Mouse (Mus musculus) hindbrain, embryonic 12.5 days (tissue): ENCODE data around the gene Tmem243. TPM values are rescaled to one million over a fixed set of nuclear protein-coding genes. Genes with fewer than 3 reads are reported as not detected.

Experiments
- ATAC-seq: fragments of 200-750 bp; cut with Nextera tagmentation; 2 replicates; pipeline ENCODE4 v1.8.0; 2017; ENCODE audit warnings: moderate TSS enrichment; ENCODE audit not compliant: low FRiP score
- H3K27ac ChIP-seq: fragments of 300-500 bp; sonication (generic); 2 replicates; pipeline ENCODE4 v1.5.1; 2016; ENCODE audit warnings: mild to moderate bottlenecking
- H3K27me3 ChIP-seq: fragments of 300-500 bp; sonication (generic); 2 replicates; pipeline ENCODE4 v1.6.1; 2016; ENCODE audit warnings: mild to moderate bottlenecking
- H3K36me3 ChIP-seq: fragments of 300-500 bp; sonication (generic); 2 replicates; pipeline ENCODE4 v1.6.1; 2016; ENCODE audit warnings: mild to moderate bottlenecking
- H3K4me1 ChIP-seq: fragments of 300-500 bp; sonication (generic); 2 replicates; pipeline ENCODE4 v1.6.1; 2016
- H3K4me2 ChIP-seq: fragments of 300-500 bp; sonication (generic); replicated peaks from 2 replicates; pipeline ENCODE4 v1.6.1; 2016; ENCODE audit warnings: mild to moderate bottlenecking
- H3K4me3 ChIP-seq: fragments of 300-500 bp; sonication (generic); 2 replicates; pipeline ENCODE4 v1.5.1; 2016; ENCODE audit warnings: mild to moderate bottlenecking
- H3K9ac ChIP-seq: fragments of 300-500 bp; sonication (generic); 2 replicates; pipeline ENCODE4 v1.6.1; 2016; ENCODE audit warnings: mild to moderate bottlenecking, moderate library complexity
- H3K9me3 ChIP-seq: fragments of 300-500 bp; sonication (generic); replicated peaks from 2 replicates; pipeline ENCODE4 v1.6.1; 2016; ENCODE audit warnings: mild to moderate bottlenecking
- WGBS: fragments of 180-500 bp; shearing (Covaris S2); methylation state at CpG from one replicate; pipeline ENCODE4 v1.1.7; 2016; 5-methylcytosine and 5-hydroxymethylcytosine counted together
- polyA plus RNA-seq: library from polyadenylated mRNA; unstranded; fragments of >200 nt; fragmentation: Nextera tagmentation; extraction: Ambion mirVana; gene quantifications from 2 replicates; pipeline ENCODE4 v1.2.1, GENCODE M21; 2016

Gene Tmem243
- polyA plus RNA-seq, 1 experiment from 2014 or later: 22.0 TPM

DNA sequence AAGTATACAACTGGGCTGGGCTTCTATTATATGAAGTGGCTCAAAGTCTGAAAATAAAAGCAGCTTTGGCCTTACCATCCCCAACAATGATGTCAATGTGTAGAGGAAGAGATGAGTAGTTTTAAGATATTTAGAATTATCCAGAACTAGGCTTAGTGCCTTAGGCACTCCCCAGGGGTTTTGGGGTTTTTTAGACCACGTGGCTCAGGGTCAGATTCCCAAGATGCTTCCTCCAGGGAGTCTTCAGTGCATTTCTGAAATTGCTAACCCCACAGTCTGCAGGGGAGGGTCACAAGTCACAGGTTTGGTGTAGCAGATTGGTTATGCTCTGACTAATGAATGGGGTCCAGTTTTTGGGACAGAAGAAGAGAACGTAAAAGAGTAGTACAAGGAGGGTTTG lies 10.8 kb downstream of the Tmem243 start:
- WGBS: 50% methylated on average over 2 of the region's 2 CpGs
- H3K9ac ChIP-seq: no peak overlapping the region
- no peak overlapping the region for H3K27ac ChIP-seq
- peak; percentile 11; the same call in 1 of the 2 replicates for ATAC-seq
- H3K27me3 ChIP-seq: no peaks in the 10 kb centered on the region
- no peaks in the 10 kb centered on the region for H3K36me3 ChIP-seq
- H3K4me2 ChIP-seq: no peak overlapping the region
- H3K4me3 ChIP-seq: no peak overlapping the region
- 0 out of 2 replicates have a peak, but pooled peaks cover 6% of the 10 kb centered on the region for H3K4me1 ChIP-seq
- no peaks in the 10 kb centered on the region for H3K9me3 ChIP-seq

DNA sequence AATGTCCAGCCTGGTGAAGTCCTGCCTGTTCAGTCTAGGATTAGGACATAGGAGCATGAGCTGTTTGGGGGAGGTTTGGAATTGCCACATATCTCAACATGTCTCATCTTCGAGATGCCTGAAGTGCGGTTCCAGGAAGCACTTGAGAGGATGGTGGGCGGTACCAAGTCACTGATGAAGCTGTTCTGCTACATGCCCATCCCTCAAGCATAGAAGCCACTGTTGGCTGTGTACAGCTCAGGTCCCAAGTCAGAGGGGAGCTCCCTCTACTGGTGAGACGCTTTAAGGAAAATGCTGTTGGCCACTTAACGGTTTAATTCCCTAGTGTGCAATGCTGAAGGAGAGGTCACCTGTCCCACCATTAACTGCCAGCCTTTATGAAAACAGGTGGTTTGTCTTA lies 11.3 kb downstream of the Tmem243 start:
- Histone ChIP-seq H3K27me3 (no peaks in the 10 kb centered on the region), H3K4me1 (0 out of 2 replicates have a peak, but pooled peaks cover 6% of the 10 kb centered on the region), H3K36me3 (no peaks in the 10 kb centered on the region), H3K4me2 (no peak overlapping the region), H3K9me3 (no peaks in the 10 kb centered on the region), H3K4me3 (no peak overlapping the region), H3K9ac (no peak overlapping the region), H3K27ac (no peak overlapping the region)
- ATAC-seq: peak; percentile 77
- WGBS: 26% methylated on average over 5 of the region's 5 CpGs

DNA sequence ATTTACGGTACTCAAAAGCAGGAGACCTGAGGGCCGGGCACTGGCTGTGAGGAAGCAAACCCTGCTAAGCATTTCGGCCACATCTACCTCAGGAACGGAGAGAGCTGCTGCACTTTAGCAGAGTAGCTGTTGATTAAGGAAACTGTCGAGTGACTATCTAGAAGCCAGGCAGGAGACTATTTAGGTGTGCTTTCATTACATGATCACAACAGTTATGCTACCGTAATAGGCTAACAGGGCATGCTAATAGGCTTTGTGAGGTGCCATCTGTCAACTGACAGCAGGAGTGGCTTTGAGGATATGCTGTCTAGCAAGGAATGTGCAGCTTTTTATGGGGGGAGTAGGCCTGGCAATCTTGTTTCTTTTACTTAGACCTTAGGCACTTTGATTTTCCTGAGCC lies 13.7 kb downstream of the Tmem243 start:
- Histone ChIP-seq H3K9me3 (no peaks in the 10 kb centered on the region), H3K36me3 (peaks cover 16% of the 10 kb centered on the region), H3K27ac (no peak overlapping the region), H3K4me2 (no peak overlapping the region), H3K27me3 (no peaks in the 10 kb centered on the region), H3K9ac (no peak overlapping the region), H3K4me1 (0 out of 2 replicates have a peak, but pooled peaks cover 6% of the 10 kb centered on the region), H3K4me3 (no peak overlapping the region)
- no peak for ATAC-seq
- 46% methylated on average over 6 of the region's 6 CpGs for WGBS

DNA sequence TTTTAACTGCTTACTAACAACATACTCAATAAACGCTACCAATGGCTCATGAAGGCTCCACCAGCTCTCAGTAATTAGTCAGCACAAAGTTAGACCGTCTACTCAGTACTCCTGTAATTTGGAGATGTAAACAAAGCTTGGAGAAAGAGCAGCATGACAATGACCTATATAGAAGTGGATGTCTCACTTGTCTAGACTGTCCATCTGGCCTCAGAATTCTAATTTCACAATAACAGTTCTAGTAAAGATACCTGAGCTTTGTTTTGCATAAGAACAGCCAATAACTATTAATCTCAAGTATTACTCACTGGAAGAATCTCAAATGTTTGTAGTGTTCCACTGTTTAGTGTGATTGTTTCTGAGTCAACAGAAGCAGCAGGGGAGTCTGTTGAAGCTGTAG lies 23.7 kb downstream of the Tmem243 start:
- ATAC-seq: no peak

DNA sequence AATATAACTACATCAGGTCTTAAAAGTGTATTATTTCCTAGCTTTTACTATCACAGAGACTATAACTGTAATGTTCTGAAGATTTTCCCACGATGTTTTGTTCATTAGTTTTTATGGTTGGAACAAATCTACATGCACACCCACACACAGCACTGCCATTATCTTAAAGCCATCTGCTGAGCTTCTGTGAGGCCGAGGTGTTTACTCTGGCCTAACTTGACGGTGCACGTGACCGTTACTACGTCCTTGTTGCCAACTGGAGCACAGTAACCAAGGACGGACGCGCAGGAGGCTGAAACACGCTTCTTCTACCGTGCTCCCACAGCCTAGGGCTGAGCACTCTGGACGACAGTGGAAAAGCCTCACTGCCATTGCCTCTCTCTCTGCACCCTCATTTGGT lies 28.1 kb downstream of the Tmem243 start:
- H3K27me3 ChIP-seq: no peaks in the 10 kb centered on the region
- no peak for ATAC-seq
- no peak overlapping the region for H3K27ac ChIP-seq
- no peaks in the 10 kb centered on the region for H3K4me1 ChIP-seq
- 94% methylated on average over 12 of the region's 12 CpGs for WGBS
- H3K9ac ChIP-seq: no peak overlapping the region
- H3K9me3 ChIP-seq: no peaks in the 10 kb centered on the region
- H3K36me3 ChIP-seq: peaks cover 58% of the 10 kb centered on the region
- no peak overlapping the region for H3K4me3 ChIP-seq
- H3K4me2 ChIP-seq: no peak overlapping the region

More for the DNA sequence above, 23.7 kb downstream of the Tmem243 start:
- H3K9ac ChIP-seq: no peak overlapping the region
- no peak overlapping the region for H3K4me3 ChIP-seq
- no peaks in the 10 kb centered on the region for H3K9me3 ChIP-seq
- no peaks in the 10 kb centered on the region for H3K4me1 ChIP-seq
- no peak overlapping the region for H3K4me2 ChIP-seq
- H3K27ac ChIP-seq: no peak overlapping the region
- H3K27me3 ChIP-seq: no peaks in the 10 kb centered on the region
- 84% methylated on average over 2 of the region's 2 CpGs for whole genome bisulfite sequencing
- H3K36me3 ChIP-seq: peaks cover 75% of the 10 kb centered on the region

DNA sequence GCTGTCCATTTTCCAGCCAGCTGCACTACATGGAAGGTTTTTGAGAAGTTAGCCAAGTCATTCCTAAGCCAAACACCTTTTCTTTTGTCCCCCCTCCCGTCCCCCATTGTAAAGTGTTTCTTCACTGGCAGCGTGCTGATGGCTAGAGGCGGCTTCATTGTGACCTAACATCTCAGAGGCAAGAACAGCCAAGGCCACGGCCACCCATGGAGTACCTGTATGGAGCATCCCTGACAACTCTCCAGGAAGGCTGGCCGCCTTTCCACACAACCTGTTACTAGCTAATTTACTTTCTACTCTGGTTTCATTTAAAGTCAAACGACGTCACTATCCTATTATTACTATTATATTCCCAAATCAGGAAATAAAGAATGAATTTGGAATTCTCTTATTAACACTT lies 31.3 kb downstream of the Tmem243 start:
- H3K27me3 ChIP-seq: no peaks in the 10 kb centered on the region
- peaks cover 54% of the 10 kb centered on the region for H3K36me3 ChIP-seq
- H3K27ac ChIP-seq: no peak overlapping the region
- no peak for ATAC-seq
- H3K9me3 ChIP-seq: no peaks in the 10 kb centered on the region
- H3K4me3 ChIP-seq: no peak overlapping the region
- H3K9ac ChIP-seq: no peak overlapping the region
- H3K4me1 ChIP-seq: no peaks in the 10 kb centered on the region
- no peak overlapping the region for H3K4me2 ChIP-seq
- WGBS: 87% methylated on average over 7 of the region's 7 CpGs

DNA sequence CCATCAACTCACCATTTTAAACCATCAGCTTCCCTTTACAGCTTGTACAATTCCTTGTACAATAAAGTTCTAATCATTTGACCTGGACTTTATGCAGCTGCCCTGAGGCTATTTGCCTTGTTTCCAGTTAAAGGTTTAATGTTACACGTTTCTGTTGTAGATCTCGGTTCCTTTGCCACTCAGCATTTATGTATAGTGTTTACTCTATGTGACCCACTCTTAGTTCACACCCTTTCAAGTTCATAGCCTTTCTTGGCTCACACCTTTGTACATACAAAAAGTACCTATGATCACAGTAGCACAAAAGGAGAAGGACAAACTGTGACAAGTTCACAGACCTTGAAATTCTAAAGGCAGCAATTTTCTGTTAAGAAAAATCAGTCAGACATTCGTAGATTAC lies 35.1 kb downstream of the Tmem243 start:
- Histone ChIP-seq H3K9me3 (no peaks in the 10 kb centered on the region), H3K4me1 (no peaks in the 10 kb centered on the region), H3K4me2 (no peak overlapping the region), H3K36me3 (peaks cover 41% of the 10 kb centered on the region), H3K27ac (no peak overlapping the region), H3K4me3 (no peak overlapping the region), H3K27me3 (no peaks in the 10 kb centered on the region), H3K9ac (no peak overlapping the region)
- ATAC-seq: no peak
- 92% methylated on average over 3 of the region's 3 CpGs for WGBS

DNA sequence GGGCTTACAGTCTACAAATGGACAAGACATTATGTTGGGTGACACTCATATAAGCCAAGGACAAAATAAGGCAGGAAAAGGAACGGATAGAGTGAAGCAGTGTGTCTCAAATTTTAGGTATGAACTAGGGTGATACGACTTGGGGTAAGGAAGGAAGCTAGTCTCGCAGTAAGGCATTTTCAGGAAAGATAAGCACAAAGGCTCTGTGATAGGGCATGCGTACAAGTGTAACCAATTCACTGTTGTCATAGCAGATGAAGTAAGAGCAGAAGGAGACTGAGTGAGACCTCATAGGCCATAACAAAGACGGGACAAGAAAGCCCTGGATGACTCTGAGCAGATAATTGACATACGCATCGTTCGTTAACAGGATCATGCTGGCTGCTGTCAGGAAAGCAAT lies 40.3 kb downstream of the Tmem243 start:
- Histone ChIP-seq H3K4me1 (no peaks in the 10 kb centered on the region), H3K4me2 (no peak overlapping the region), H3K27ac (no peak overlapping the region), H3K9me3 (no peaks in the 10 kb centered on the region), H3K36me3 (peaks cover 41% of the 10 kb centered on the region), H3K4me3 (no peak overlapping the region), H3K27me3 (no peaks in the 10 kb centered on the region), H3K9ac (no peak overlapping the region)
- no peak for ATAC-seq
- 90% methylated on average over 8 of the region's 8 CpGs for WGBS

DNA sequence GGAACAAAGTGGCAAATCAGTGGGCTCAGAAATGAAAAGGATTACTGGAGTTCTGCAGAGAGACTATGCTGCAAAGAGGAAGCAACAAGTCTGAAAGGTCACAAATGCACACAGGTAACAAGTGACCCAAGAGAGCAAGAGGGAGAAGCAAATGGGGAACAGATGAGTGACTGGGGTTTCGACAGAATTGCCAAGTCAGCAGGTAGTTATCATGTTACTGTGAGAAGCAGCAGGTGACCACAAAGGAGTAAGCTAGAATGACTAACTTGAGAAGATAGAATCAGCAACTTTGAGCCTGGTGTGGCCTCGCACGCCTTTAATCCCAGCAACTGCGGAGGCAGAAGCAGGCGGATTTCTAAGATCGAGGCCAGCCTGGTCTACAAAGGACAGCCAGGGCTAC lies 41.9 kb downstream of the Tmem243 start:
- no peak overlapping the region for H3K4me2 ChIP-seq
- H3K36me3 ChIP-seq: peaks cover 37% of the 10 kb centered on the region
- H3K9ac ChIP-seq: no peak overlapping the region
- no peaks in the 10 kb centered on the region for H3K4me1 ChIP-seq
- no peak overlapping the region for H3K4me3 ChIP-seq
- no peaks in the 10 kb centered on the region for H3K27me3 ChIP-seq
- H3K27ac ChIP-seq: no peak overlapping the region
- H3K9me3 ChIP-seq: no peaks in the 10 kb centered on the region
- no peak for ATAC-seq
- WGBS: 88% methylated on average over 6 of the region's 6 CpGs

DNA sequence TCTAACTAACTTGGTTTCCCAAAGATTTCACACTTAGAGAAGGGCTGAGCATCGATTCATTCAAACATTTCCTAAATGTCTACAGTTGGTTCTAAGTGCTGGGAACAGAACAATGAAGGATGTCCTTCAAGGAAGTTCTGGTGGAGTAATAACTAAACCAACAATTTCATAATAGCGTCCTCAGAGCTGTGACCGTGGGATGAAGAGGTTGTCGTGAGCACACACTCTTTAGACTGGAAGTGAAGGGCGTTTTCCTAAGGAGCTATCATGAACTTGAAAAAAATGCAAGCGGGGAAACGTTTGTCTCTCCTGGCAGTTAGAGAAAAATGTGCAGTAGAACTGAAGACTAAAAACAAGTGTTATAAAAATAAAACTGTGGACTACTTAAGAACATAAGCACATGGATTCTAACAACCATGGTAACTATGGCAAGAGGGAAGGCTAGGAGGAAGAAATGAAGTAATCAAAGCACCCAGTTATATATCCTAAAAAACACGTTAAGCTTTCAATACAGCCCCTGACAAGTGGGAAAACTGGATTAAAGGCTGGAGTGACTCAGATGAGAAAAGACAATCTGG lies 48.9 kb downstream of the Tmem243 start:
- 95% methylated on average over 8 of the region's 8 CpGs for WGBS
- ATAC-seq: no peak
- H3K9me3 ChIP-seq: no peaks in the 10 kb centered on the region
- no peak overlapping the region for H3K4me3 ChIP-seq
- no peak overlapping the region for H3K4me2 ChIP-seq
- peaks cover 36% of the 10 kb centered on the region for H3K36me3 ChIP-seq
- no peaks in the 10 kb centered on the region for H3K4me1 ChIP-seq
- no peak overlapping the region for H3K27ac ChIP-seq
- H3K9ac ChIP-seq: no peak overlapping the region
- no peaks in the 10 kb centered on the region for H3K27me3 ChIP-seq

DNA sequence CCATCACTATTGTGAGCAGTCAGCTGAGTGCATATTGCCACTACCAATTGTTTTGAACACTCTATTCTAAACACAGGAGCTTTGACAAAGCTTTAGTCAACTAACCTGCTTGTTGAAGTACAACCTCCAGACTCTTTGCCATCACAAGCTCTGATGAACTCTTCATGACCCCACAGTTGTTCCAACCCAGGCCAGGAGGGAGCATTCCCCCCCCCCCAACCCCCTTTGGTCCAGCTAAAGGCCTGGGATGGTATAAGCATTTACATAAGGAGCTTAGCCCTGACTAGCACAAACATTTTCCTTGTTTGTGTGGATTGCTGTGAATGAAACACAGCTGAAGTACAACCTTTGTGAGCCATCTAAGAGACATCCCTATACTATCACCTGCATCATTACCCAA lies 56.3 kb downstream of the Tmem243 start:
- H3K9ac ChIP-seq: no peak overlapping the region
- peaks cover 12% of the 10 kb centered on the region for H3K4me1 ChIP-seq
- 0 out of 2 replicates have a peak, but pooled peaks cover 4% of the 10 kb centered on the region for H3K36me3 ChIP-seq
- H3K27ac ChIP-seq: no peak overlapping the region
- ATAC-seq: no peak
- H3K27me3 ChIP-seq: no peaks in the 10 kb centered on the region
- no peak overlapping the region for H3K4me3 ChIP-seq
- no peaks in the 10 kb centered on the region for H3K9me3 ChIP-seq
- H3K4me2 ChIP-seq: no peak overlapping the region

DNA sequence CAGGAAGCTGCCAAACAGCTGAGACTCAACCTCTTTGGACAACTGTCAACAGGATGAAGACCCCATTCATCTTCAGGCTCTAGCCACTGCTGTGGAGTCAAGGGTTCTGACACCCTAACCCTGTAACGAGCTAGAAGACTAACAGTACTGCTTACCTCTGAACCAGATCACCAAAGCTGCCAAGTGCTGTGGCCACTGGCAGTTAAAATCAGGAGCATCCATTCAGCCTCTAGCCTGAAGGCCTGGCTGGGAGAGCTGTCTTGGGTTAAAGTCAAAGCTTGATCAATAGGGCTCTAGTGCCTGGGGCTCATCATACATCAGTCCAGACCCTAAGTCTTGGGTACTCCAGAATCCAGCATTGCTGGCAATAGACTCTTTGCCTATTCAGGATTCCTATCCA lies 56.9 kb downstream of the Tmem243 start:
- 85% methylated on average over 1 of the region's 1 CpGs for WGBS
- peaks cover 14% of the 10 kb centered on the region for H3K4me1 ChIP-seq

DNA sequence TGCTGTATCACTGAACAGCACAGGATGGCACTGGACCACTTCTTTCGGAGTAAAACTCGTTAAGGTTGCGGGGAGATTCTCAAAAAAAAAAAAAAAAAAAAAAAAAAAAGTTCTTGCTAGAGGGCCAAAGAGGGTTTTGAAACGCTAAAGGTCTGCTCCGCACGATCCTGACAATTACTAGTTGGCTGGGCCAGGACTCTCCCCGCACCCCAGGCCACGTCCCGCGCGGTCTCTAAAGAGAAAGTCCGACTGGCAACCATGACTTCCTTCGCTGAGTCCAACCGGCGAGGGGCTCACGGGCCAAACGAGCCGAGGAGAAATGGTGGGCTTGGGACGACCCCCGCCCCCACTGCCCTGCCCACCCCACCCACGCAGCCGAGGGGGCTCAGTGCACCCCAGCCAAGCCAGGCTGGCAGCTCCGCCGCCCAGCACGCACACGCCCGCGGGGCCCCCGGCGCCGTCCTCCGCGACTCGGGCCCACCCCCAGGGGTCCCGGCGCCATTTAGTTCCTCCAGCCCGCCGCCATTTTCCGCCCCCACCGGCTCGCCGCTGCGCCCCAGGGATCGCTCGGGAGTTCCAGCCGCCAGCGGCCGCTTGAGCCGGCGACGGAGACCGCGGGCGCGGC lies 60.5 kb downstream of the Tmem243 start:
- peak overlapping the region; percentile 100 for H3K27ac ChIP-seq
- H3K36me3 ChIP-seq: no peaks in the 10 kb centered on the region
- H3K9me3 ChIP-seq: no peaks in the 10 kb centered on the region
- under 1% methylated on average over 33 of the region's 55 CpGs for WGBS
- H3K9ac ChIP-seq: peak overlapping the region; percentile 97
- peak; percentile 82 for ATAC-seq
- H3K4me2 ChIP-seq: peak overlapping the region; percentile 76
- peak overlapping the region; percentile 97 for H3K4me3 ChIP-seq
- peaks cover 17% of the 10 kb centered on the region for H3K4me1 ChIP-seq
- no peaks in the 10 kb centered on the region for H3K27me3 ChIP-seq

More for the DNA sequence above, 56.9 kb downstream of the Tmem243 start:
- Histone ChIP-seq H3K36me3 (0 out of 2 replicates have a peak, but pooled peaks cover 4% of the 10 kb centered on the region), H3K4me2 (no peak overlapping the region), H3K9me3 (no peaks in the 10 kb centered on the region), H3K27ac (no peak overlapping the region), H3K9ac (no peak overlapping the region), H3K27me3 (no peaks in the 10 kb centered on the region), H3K4me3 (no peak overlapping the region)
- ATAC-seq: no peak
